ENCODE assay signal across 25 mouse cellular contexts in genomic region chr19:44817403-44818128, GRCm38 (mm10).
DNase-seq lines count a peak whose midpoint lies in the region; ATAC-seq and TF ChIP-seq lines count a peak whose summit lies in the region.
"Had no signal": no experiment of that assay in that cellular context is flagged by ENCODE, and none has a peak within 500 bp of the region (broad histone marks: within the 10 kb centered on the region; RNA-seq: fewer than 3 reads in every experiment).

No protein-coding gene starts in this region.

- no peaks in the 10 kb centered on the region for H3K36me3 ChIP-seq in forebrain, embryonic 10.5 days (replicated peaks)
- no peaks in the 10 kb centered on the region for H3K36me3 ChIP-seq in forebrain, postnatal 0 days (ENCODE audit: insufficient read depth)
- H3K36me3 ChIP-seq in hindbrain, embryonic 16.5 days (ENCODE audit: control insufficient read depth, insufficient read depth, low read length): no peaks in the 10 kb centered on the region
- no peaks in the 10 kb centered on the region for H3K36me3 ChIP-seq in neural tube, embryonic 12.5 days
- H3K36me3 ChIP-seq in liver, embryonic 11.5 days (ENCODE audit: control insufficient read depth, insufficient read depth, low read length): no peaks in the 10 kb centered on the region
- H3K36me3 ChIP-seq: embryonic facial prominence, embryonic 12.5 days; forebrain, embryonic 15.5 days; intestine, embryonic 15.5 days; limb, embryonic 15.5 days; liver, embryonic 15.5 days; lung, embryonic 15.5 days; stomach, embryonic 15.5 days had no signal

- no peaks in the 10 kb centered on the region for H3K9me3 ChIP-seq in forebrain, embryonic 10.5 days
- H3K9me3 ChIP-seq in forebrain, postnatal 0 days (ENCODE audit: low read length): no peaks in the 10 kb centered on the region
- no peaks in the 10 kb centered on the region for H3K9me3 ChIP-seq in hindbrain, embryonic 16.5 days (ENCODE audit: control insufficient read depth, low read length)
- H3K9me3 ChIP-seq in neural tube, embryonic 12.5 days: no peaks in the 10 kb centered on the region
- H3K9me3 ChIP-seq in liver, embryonic 11.5 days (ENCODE audit: control insufficient read depth, low read length): no peaks in the 10 kb centered on the region
- H3K9me3 ChIP-seq: embryonic facial prominence, embryonic 12.5 days; forebrain, embryonic 15.5 days; intestine, embryonic 15.5 days; limb, embryonic 15.5 days; liver, embryonic 15.5 days; lung, embryonic 15.5 days; stomach, embryonic 15.5 days had no signal

- peaks cover 95% of the 10 kb centered on the region for H3K27me3 ChIP-seq in forebrain, embryonic 10.5 days (ENCODE audit: poor library complexity, severe bottlenecking)
- no peaks in the 10 kb centered on the region; the same call in 1 of the 2 replicates for H3K27me3 ChIP-seq in forebrain, postnatal 0 days (ENCODE audit: insufficient read depth, low read length)
- no peaks in the 10 kb centered on the region for H3K27me3 ChIP-seq in hindbrain, embryonic 16.5 days (replicated peaks; ENCODE audit: control insufficient read depth, insufficient read depth, low read length)
- peaks cover 36% of the 10 kb centered on the region for H3K27me3 ChIP-seq in neural tube, embryonic 12.5 days (replicated peaks)
- peaks cover 10% of the 10 kb centered on the region for H3K27me3 ChIP-seq in liver, embryonic 11.5 days (replicated peaks; ENCODE audit: control insufficient read depth, insufficient read depth, low read length)
- H3K27me3 ChIP-seq: forebrain, embryonic 15.5 days had no signal

- H3K4me1 ChIP-seq in forebrain, embryonic 10.5 days: peaks cover 70% of the 10 kb centered on the region
- no peaks in the 10 kb centered on the region for H3K4me1 ChIP-seq in forebrain, postnatal 0 days (ENCODE audit: insufficient read depth)
- peaks cover 2% of the 10 kb centered on the region; the same call in 1 of the 2 replicates for H3K4me1 ChIP-seq in hindbrain, embryonic 16.5 days (ENCODE audit: control insufficient read depth, insufficient read depth, low read depth, low read length)
- peaks cover 64% of the 10 kb centered on the region for H3K4me1 ChIP-seq in neural tube, embryonic 12.5 days
- no peaks in the 10 kb centered on the region for H3K4me1 ChIP-seq in liver, embryonic 11.5 days (replicated peaks; ENCODE audit: control insufficient read depth, insufficient read depth, low read length)
- H3K4me1 ChIP-seq: intestine, embryonic 15.5 days; limb, embryonic 15.5 days; liver, embryonic 15.5 days; lung, embryonic 15.5 days; stomach, embryonic 15.5 days had no signal

- no peak for TF ChIP-seq CTCF in forebrain, postnatal 0 days (IDR thresholded peaks at IDR 0.05; ENCODE audit: low read depth)

- no peak overlapping the region for H3K4me3 ChIP-seq in forebrain, embryonic 10.5 days
- no peak overlapping the region for H3K4me3 ChIP-seq in forebrain, postnatal 0 days (ENCODE audit: low read depth, low read length)
- no peak overlapping the region for H3K4me3 ChIP-seq in hindbrain, embryonic 16.5 days (ENCODE audit: low read length)
- no peak overlapping the region for H3K4me3 ChIP-seq in neural tube, embryonic 12.5 days
- H3K4me3 ChIP-seq in liver, embryonic 11.5 days (ENCODE audit: low read depth, low read length): no peak overlapping the region
- H3K4me3 ChIP-seq: embryonic facial prominence, embryonic 12.5 days; forebrain, embryonic 15.5 days; intestine, embryonic 15.5 days; limb, embryonic 15.5 days; liver, embryonic 15.5 days; lung, embryonic 15.5 days; stomach, embryonic 15.5 days had no signal

- WGBS in forebrain, embryonic 10.5 days: 48% methylated on average over 14 of the region's 14 CpGs
- WGBS in forebrain, postnatal 0 days: 36% methylated on average over 14 of the region's 14 CpGs
- 41% methylated on average over 14 of the region's 14 CpGs for WGBS in hindbrain, embryonic 16.5 days
- WGBS in neural tube, embryonic 12.5 days: 18% methylated on average over 14 of the region's 14 CpGs
- 78% methylated on average over 14 of the region's 14 CpGs for WGBS in liver, embryonic 11.5 days

- H3K27ac ChIP-seq in forebrain, embryonic 10.5 days: peak overlapping the region; percentile 74
- H3K27ac ChIP-seq in forebrain, postnatal 0 days (ENCODE audit: low read depth, low read length): no peak overlapping the region
- peak overlapping the region; percentile 9; the same call in 1 of the 2 replicates for H3K27ac ChIP-seq in hindbrain, embryonic 16.5 days (ENCODE audit: low read depth, low read length)
- no peak overlapping the region for H3K27ac ChIP-seq in neural tube, embryonic 12.5 days
- H3K27ac ChIP-seq in liver, embryonic 11.5 days (ENCODE audit: low read depth, low read length): no peak overlapping the region
- H3K27ac ChIP-seq: embryonic facial prominence, embryonic 12.5 days; forebrain, embryonic 15.5 days; intestine, embryonic 15.5 days; limb, embryonic 15.5 days; liver, embryonic 15.5 days; lung, embryonic 15.5 days; stomach, embryonic 15.5 days had no signal

- no peak overlapping the region for H3K4me2 ChIP-seq in forebrain, postnatal 0 days (ENCODE audit: low read depth)
- no peak overlapping the region for H3K4me2 ChIP-seq in hindbrain, embryonic 16.5 days (ENCODE audit: low read length)
- no peak overlapping the region for H3K4me2 ChIP-seq in neural tube, embryonic 12.5 days (replicated peaks)
- no peak overlapping the region for H3K4me2 ChIP-seq in liver, embryonic 11.5 days
- H3K4me2 ChIP-seq: embryonic facial prominence, embryonic 12.5 days; forebrain, embryonic 15.5 days; intestine, embryonic 15.5 days; limb, embryonic 15.5 days; liver, embryonic 15.5 days; lung, embryonic 15.5 days; stomach, embryonic 15.5 days had no signal

- no peak for ATAC-seq in forebrain, postnatal 0 days
- peak; percentile 19; the same call in 1 of the 2 replicates for ATAC-seq in hindbrain, embryonic 16.5 days
- ATAC-seq in neural tube, embryonic 12.5 days (ENCODE audit: low FRiP score, low read depth): peak; percentile 48; the same call in 1 of the 2 replicates
- ATAC-seq in liver, embryonic 11.5 days (replicated peaks; ENCODE audit: low FRiP score): no peak
- ATAC-seq: activated CD4-positive, CD25-positive, alpha-beta regulatory T cell, adult 4 months; forebrain, embryonic 15.5 days; intestine, embryonic 15.5 days had no signal

- no peak for DNase-seq in forebrain, embryonic 10.5 days (ENCODE audit: extremely low spot score, low spot score)
- no peak for DNase-seq in forebrain, postnatal 0 days
- peak; percentile 62 for DNase-seq in forelimb bud, embryonic 11.5 days (ENCODE audit: low read depth, low spot score)
- no peak for DNase-seq in liver, embryonic 11.5 days (ENCODE audit: low spot score)
- DNase-seq in testis, postnatal 10 days (ENCODE audit: low spot score): no peak
- no peak for DNase-seq in frontal cortex, postnatal 10 days (ENCODE audit: low spot score in 2 of 2)
- DNase-seq: adrenal gland, postnatal 10 days; cerebellum, adult 18-20 months; cerebellum, postnatal 14 days; heart, postnatal 36 days; kidney, adult 9 months; kidney, postnatal 14 days; lung, postnatal 36 days; thymus, adult 18-20 months; thymus, postnatal 36 days had no signal

- H3K9ac ChIP-seq in forebrain, postnatal 0 days: no peak overlapping the region
- H3K9ac ChIP-seq in hindbrain, embryonic 16.5 days (ENCODE audit: low read depth, low read length): no peak overlapping the region
- H3K9ac ChIP-seq in neural tube, embryonic 12.5 days: no peak overlapping the region
- no peak overlapping the region for H3K9ac ChIP-seq in liver, embryonic 11.5 days (ENCODE audit: low read depth, low read length)
- H3K9ac ChIP-seq: embryonic facial prominence, embryonic 12.5 days; forebrain, embryonic 15.5 days; intestine, embryonic 15.5 days; limb, embryonic 15.5 days; liver, embryonic 15.5 days; lung, embryonic 15.5 days; stomach, embryonic 15.5 days had no signal

Comparison
In these comparisons a context has a peak if more than half of its experiments do, and no peak if none do; other contexts are left out.
1. H3K27ac ChIP-seq: peak in forebrain, embryonic 10.5 days (single experiment) and hindbrain, embryonic 16.5 days (single experiment); none in forebrain, postnatal 0 days (single experiment), neural tube, embryonic 12.5 days (single experiment) and liver, embryonic 11.5 days (single experiment).
2. ATAC-seq: peak in hindbrain, embryonic 16.5 days (single experiment) and neural tube, embryonic 12.5 days (single experiment); none in forebrain, postnatal 0 days (single experiment) and liver, embryonic 11.5 days (single experiment).